Mouse (Mus musculus) heart, postnatal 25 days (tissue): ENCODE measurements around the gene Sema4d. TPM values are rescaled to one million over a fixed set of nuclear protein-coding genes. Genes with fewer than 3 reads are reported as not detected.

Source experiments
- DNase-seq: peaks from one replicate; pipeline ENCODE4 v3.0.0; 2022; ENCODE audit warnings: low spot score
- intact Hi-C: fragments of 180-260 bp; cut with DNase I; formaldehyde crosslinking; loops from one replicate; pipeline ENCODE4 v1.15.1; 2025
- total RNA-seq, 2 experiments: library from RNA; stranded (reverse); gene quantifications; 2 replicates each; pipeline ENCODE4 v1.2.3; 2021

The Sema4d gene
- total RNA-seq, 2 experiments from 2014 or later = 61.6 to 70.0 TPM

DNA sequence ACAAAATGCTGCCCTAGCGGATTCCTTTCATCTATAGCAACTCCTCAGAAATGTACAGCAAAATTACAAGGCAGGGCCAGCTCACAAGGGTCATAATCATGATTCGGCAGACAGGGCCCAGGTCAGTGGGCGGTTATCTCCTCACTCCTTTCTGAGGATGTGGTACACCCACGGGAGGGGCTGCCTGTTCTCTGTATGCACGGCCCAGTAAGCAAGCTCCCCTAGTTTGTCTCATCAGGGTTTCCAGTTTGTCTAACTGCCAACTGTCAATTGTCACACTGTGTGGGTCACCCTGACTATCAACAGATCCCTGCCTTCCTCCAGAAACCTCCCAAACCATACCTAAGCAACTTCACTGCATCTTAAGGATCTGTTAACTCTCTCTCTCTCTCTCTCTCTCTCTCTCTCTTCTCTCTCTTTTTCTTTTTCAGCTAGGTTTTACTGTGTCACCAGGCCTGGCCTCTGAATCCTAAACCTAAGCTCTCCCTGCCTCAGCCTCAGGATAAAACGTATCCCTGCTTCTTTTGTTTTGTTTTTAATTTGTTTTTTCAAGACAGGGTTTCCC is 55.5 kb downstream of the Sema4d start:
- intact Hi-C loops = no loop called here

DNA sequence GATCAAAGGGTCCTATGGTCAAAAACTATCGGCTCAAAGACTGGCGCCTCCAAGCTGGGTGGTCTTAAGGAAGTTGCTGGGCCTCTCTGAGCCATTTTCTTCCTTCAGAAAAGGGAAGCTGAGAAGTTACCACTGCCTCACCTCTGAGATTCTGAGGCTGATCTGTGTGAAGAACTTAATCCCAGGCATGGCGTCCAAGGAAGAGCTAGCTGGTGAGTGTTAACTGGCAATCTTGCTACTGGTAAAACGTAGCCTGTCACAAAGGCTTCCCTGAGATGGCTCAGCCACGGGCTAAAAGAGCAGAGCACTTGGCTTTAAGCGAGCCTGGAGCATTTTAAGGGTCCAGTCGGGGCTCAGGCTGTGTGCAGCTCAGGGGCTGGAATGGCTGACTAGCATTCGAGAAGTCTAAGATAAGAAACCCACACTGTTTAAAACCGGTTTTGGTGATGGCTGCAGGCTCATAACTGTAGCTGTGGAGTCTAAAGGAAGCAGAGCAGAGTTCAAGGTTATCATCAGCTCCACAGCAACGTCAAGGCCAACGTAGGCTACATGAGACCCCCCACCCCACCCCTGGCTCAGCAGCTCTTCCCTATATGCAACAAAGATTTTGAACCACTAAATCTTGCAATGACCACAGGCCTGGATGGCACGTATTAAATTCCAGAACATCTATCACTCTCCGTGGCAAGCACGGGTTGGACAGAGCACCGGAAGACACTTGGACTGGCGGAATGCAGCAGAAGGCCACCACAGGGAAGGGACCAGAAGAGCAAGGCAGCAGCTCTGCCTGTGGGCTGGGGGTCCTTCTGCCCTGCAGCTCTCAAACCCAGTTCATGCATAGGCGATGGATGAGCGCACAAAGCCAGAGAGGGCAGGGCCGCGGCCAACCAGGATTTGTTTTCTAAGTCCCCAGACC is 56.3 kb downstream of the Sema4d start:
- intact Hi-C loops = no loop called here
- DNase-seq = no peak

More for the DNA sequence above, 55.5 kb downstream of the Sema4d start:
- DNase-seq = no peak

DNA sequence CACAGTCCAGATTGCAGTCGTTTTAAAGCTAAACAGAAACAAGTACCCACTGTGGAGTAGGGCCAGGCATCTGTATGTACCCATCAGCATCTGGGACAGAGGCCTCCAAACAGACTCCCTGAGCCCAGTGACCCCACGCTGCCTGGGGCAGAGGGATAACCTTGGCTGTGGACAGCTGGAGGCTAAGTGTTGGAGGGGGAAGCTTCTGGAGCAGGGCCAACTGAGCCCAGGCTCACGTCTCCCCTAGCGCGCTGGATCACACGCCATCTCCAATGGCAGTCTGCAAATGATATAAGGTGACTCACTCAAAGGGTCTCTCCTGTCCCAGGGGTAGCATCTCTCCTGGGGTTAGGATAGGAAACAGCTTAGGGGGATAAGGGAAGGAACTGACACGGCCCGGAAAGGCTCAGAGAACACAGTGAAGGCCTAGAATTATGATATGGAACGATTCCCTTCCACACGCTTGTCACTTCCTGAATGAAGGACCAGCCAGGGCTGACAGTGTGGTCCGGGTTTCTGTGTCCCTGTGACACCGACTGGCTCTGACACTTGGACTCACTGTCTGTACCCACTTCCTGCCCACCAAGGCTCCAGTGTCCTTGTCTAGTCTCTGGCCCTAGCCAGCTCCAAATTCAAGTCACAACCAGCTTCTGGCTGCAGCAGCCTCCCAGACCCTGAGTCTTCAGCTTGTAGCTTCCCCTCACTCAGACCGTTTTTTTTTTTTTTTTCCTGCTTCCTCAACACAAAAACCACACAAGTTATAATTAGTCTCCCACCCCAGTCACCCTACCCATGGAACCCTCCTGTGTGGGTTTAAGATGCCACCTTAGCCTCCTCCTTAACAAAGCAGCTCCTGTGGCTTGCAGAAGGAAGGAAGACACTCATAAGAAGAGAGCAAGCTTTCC is 57.3 kb downstream of the Sema4d start:
- intact Hi-C loops = no loop called here
- no peak for DNase-seq

DNA sequence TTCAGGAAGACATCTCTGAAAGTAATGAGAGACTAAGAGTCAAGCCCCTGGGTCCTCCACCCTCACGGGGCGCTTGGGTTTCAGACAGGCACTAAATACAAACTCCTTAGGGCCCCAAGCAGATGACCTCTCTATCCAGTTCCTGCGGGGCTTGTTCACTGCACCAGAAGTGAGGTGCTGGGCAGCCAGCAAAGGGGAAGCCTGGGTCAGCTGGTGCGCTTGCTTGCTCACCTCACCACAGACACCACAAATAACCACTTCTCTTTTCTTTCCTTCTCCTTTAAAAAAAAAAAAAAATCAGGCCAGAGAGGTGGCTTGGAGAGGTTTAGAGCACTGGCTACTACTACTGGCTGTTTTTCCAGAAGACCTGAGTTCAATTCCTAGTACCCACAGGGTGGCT is 59.0 kb downstream of the Sema4d start:
- no peak for DNase-seq
- intact Hi-C loops = no loop called here

DNA sequence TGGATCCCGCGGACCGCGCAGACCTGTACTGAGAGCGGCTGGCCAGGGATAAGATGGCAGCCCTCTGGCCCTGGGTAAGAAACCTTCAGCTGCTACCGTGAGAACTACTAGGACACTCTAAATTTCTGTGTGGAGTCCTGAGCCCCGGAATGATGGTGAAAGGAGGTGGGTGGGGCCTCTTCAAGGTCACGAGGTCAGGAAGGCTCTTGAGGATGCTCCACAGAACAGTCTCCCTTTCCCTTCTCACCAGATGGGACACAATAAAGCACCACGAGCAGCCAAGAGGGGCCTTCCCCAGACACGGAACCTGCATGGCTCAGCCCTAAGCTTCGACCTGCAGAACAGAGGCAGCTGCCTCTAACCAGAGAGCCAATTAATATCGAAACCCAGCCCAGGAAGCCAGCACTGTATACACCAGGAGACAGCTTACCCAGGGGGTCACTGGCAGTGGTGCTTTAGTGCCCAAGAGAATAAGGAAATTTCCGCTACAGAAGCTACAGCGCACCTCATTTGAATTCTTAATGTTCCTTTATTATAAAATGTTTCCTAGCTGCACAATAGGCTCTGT is 61.4 kb downstream of the Sema4d start:
- no peak for DNase-seq
- intact Hi-C loops = no loop called here

GRCm38 (mm10) chr13:51731474-51731873 is 62.1 kb downstream of the Sema4d start:
- no peak for DNase-seq
- intact Hi-C loops = no loop called here

- DNase-seq = no peak
Observed at GRCm38 (mm10) chr13:51729887-51730361, 63.6 kb downstream of the Sema4d start.

GRCm38 (mm10) chr13:51727364-51727763 is 66.2 kb downstream of the Sema4d start:
- DNase-seq = no peak
- intact Hi-C loops = no loop called here

More at GRCm38 (mm10) chr13:51729887-51730361, 63.6 kb downstream of the Sema4d start:
- intact Hi-C loops = no loop called here

- intact Hi-C loops = no loop called here
- DNase-seq = no peak
Observed at GRCm38 (mm10) chr13:51725926-51726574, 67.5 kb downstream of the Sema4d start.

- intact Hi-C loops = no loop called here
- DNase-seq = no peak
Observed at GRCm38 (mm10) chr13:51725446-51725845, 68.1 kb downstream of the Sema4d start.

GRCm38 (mm10) chr13:51724566-51724965 is 69.0 kb downstream of the Sema4d start:
- intact Hi-C loops = no loop called here
- DNase-seq = no peak

- intact Hi-C loops = no loop called here
Observed at GRCm38 (mm10) chr13:51723114-51723513, 70.4 kb downstream of the Sema4d start.

DNA sequence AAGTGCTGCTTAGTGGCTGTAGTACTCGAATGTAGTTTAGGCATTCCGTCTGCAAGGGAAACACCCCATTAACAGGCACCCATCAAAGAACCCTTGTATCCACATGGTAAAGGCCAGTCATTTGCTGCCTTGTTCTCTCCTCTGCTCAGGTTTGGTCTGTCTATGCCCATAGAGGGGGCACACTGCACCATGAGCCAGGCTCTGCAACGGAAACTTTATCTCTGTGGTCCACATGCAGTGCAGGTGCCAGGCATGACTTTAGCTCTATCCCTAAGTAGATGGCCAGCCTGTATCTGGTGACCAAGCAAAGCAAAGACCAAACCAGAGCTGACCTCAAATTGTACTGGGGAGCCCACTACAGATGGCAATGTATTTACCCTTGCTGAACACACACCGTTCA is 73.0 kb downstream of the Sema4d start:
- DNase-seq = no peak
- intact Hi-C loops = no loop called here

More at GRCm38 (mm10) chr13:51723114-51723513, 70.4 kb downstream of the Sema4d start:
- DNase-seq = no peak

- intact Hi-C loops = no loop called here
- DNase-seq = no peak
Observed at GRCm38 (mm10) chr13:51719256-51719655, 74.3 kb downstream of the Sema4d start.

GRCm38 (mm10) chr13:51716350-51717263 is 76.9 kb downstream of the Sema4d start:
- intact Hi-C loops = no loop called here
- peak; percentile 13 for DNase-seq

DNA sequence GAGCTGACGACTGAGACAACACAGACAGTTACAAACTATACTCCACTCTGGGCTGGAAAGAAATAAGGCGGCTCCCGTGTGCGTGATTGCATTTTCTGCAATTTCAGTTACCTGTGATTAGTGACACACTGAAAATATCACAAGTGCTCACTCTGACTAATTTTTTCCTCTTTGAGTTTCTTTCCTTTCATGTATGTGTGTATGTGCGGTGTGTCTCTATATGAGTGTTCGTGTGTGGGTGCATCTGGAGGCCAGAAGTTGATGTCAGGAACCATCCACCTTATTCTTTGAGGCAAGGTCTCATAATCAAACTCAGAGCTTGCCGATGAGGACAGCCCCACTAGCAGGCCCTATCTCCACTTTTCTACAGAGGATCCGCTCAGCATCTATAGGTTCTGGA is 81.5 kb downstream of the Sema4d start:
- no peak for DNase-seq

DNA sequence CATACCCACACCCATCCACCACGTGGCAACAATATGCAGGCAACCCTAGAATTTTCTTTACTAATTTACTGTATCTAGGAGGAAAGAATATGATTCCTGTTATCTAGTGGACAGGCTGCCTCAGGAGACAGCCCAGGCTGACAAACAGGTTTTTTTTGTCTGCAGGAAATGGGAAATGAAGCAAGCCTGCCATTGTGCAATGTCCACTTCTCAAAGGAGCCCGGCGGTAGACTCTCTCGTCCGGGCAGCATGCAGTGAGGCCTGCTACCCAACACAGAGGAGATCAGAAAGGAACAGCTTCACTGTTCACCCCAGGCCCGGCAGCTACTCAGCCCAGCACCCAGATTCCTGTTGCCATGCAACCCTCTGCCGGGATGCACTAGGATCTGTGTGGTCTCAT is 82.8 kb downstream of the Sema4d start:
- DNase-seq = no peak
- intact Hi-C loops = no loop called here

More for the DNA sequence above, 81.5 kb downstream of the Sema4d start:
- intact Hi-C loops = no loop called here
